38 mouse cellular contexts compared by ENCODE assay signal in genomic region chr15:102904946-102905345, GRCm38 (mm10). TPM values are rescaled to one million over a fixed set of nuclear protein-coding genes. Genes with fewer than 3 reads are reported as not detected.
"Had no signal": no experiment of that assay in that cellular context is flagged by ENCODE, and none has a peak within 500 bp of the region (broad histone marks: within the 10 kb centered on the region; RNA-seq: fewer than 3 reads in every experiment).

No protein-coding gene starts in this region.

- H3K4me2 ChIP-seq: heart, embryonic 12.5 days; hindbrain, embryonic 12.5 days; hindbrain, embryonic 14.5 days; kidney, embryonic 15.5 days; limb, embryonic 12.5 days; liver, embryonic 13.5 days had no signal

- H3K4me1 ChIP-seq: heart, embryonic 10.5 days; hindbrain, embryonic 10.5 days; hindbrain, embryonic 12.5 days; kidney, embryonic 15.5 days; limb, embryonic 10.5 days; limb, embryonic 12.5 days; liver, embryonic 13.5 days had no signal

- H3K36me3 ChIP-seq: heart, embryonic 10.5 days; heart, embryonic 12.5 days; hindbrain, embryonic 10.5 days; hindbrain, embryonic 12.5 days; kidney, embryonic 15.5 days; limb, embryonic 10.5 days; limb, embryonic 12.5 days; liver, embryonic 13.5 days had no signal

- H3K9me3 ChIP-seq: heart, embryonic 10.5 days; heart, embryonic 12.5 days; hindbrain, embryonic 10.5 days; hindbrain, embryonic 12.5 days; kidney, embryonic 15.5 days; limb, embryonic 10.5 days; limb, embryonic 12.5 days; liver, embryonic 13.5 days had no signal

- ATAC-seq: hindbrain, postnatal 0 days; intestine, embryonic 16.5 days had no signal

- DNase-seq: gastrocnemius, postnatal 10 days; gastrocnemius, postnatal 25 days; heart, adult 18-20 months; heart, postnatal 10 days; heart, postnatal 4 days; kidney, adult 11 months; kidney, adult 2 months; kidney, adult 9 months; kidney, postnatal 14 days; kidney, postnatal 36 days; liver; liver, embryonic 13.5 days had no signal

- H3K9ac ChIP-seq: heart, embryonic 12.5 days; hindbrain, embryonic 12.5 days; hindbrain, embryonic 14.5 days; kidney, embryonic 15.5 days; limb, embryonic 12.5 days; liver, embryonic 13.5 days had no signal

- H3K27ac ChIP-seq: heart, embryonic 10.5 days; hindbrain, embryonic 10.5 days; hindbrain, embryonic 12.5 days; hindbrain, embryonic 14.5 days; hindbrain, postnatal 0 days; kidney, embryonic 15.5 days; kidney, postnatal 0 days; layer of hippocampus, adult 2 months; left cerebral cortex, adult 2 months; limb, embryonic 10.5 days; limb, embryonic 12.5 days; liver, embryonic 13.5 days had no signal

- H3K4me3 ChIP-seq: heart, embryonic 10.5 days; heart, embryonic 12.5 days; hindbrain, embryonic 10.5 days; hindbrain, embryonic 12.5 days; kidney, embryonic 15.5 days; layer of hippocampus, adult 2 months; left cerebral cortex, adult 2 months; limb, embryonic 10.5 days; limb, embryonic 12.5 days; liver, embryonic 13.5 days had no signal

RNA-seq across cellular contexts. Expression of gene Hoxc13, which starts 16.0 kb away (rescaled TPM):
- total RNA-seq: gastrocnemius, adult 18-20 months; gastrocnemius, postnatal 10 days; gastrocnemius, postnatal 25 days; gastrocnemius, postnatal 4 days; granulocyte monocyte progenitor cell, adult 5-6 weeks; heart, adult 18-20 months; heart, adult 8-10 months; heart, postnatal 10 days; heart, postnatal 25 days; heart, postnatal 4 days; hindbrain, postnatal 0 days; layer of hippocampus, adult 2 months; layer of hippocampus, postnatal 10 days; layer of hippocampus, postnatal 25 days; left cerebral cortex, adult 2 months; left cerebral cortex, postnatal 14 days; left cerebral cortex, postnatal 36 days had no signal
- polyA plus RNA-seq: heart, embryonic 10.5 days; heart, embryonic 14.5 days; heart, embryonic 16.5 days; hindbrain, embryonic 14.5 days; hindbrain, postnatal 0 days; intestine, embryonic 14.5 days; intestine, embryonic 16.5 days; kidney, adult 2 months; kidney, embryonic 15.5 days; large intestine, adult 2 months; liver, embryonic 13.5 days had no signal

RNA-seq across cellular contexts. Expression of gene Hoxc12, which starts 31.6 kb away (rescaled TPM):
- total RNA-seq: gastrocnemius, adult 18-20 months; gastrocnemius, postnatal 10 days; gastrocnemius, postnatal 25 days; gastrocnemius, postnatal 4 days; granulocyte monocyte progenitor cell, adult 5-6 weeks; heart, adult 18-20 months; heart, adult 8-10 months; heart, postnatal 10 days; heart, postnatal 25 days; heart, postnatal 4 days; hindbrain, postnatal 0 days; layer of hippocampus, adult 2 months; layer of hippocampus, postnatal 10 days; layer of hippocampus, postnatal 25 days; left cerebral cortex, adult 2 months; left cerebral cortex, postnatal 14 days; left cerebral cortex, postnatal 36 days had no signal
- polyA plus RNA-seq: heart, embryonic 10.5 days; heart, embryonic 12.5 days; heart, embryonic 14.5 days; heart, embryonic 16.5 days; hindbrain, embryonic 10.5 days; hindbrain, embryonic 12.5 days; hindbrain, embryonic 14.5 days; hindbrain, postnatal 0 days; intestine, embryonic 14.5 days; intestine, embryonic 16.5 days; kidney, adult 2 months; kidney, embryonic 15.5 days; kidney, postnatal 0 days; large intestine, adult 2 months; liver, embryonic 13.5 days had no signal

RNA-seq across cellular contexts. Expression of gene Hoxc11, which starts 49.3 kb away (rescaled TPM):
- total RNA-seq: granulocyte monocyte progenitor cell, adult 5-6 weeks; heart, adult 18-20 months; heart, adult 8-10 months; heart, postnatal 10 days; heart, postnatal 25 days; heart, postnatal 4 days; hindbrain, postnatal 0 days; layer of hippocampus, adult 2 months; layer of hippocampus, postnatal 10 days; layer of hippocampus, postnatal 25 days; left cerebral cortex, adult 2 months; left cerebral cortex, postnatal 14 days; left cerebral cortex, postnatal 36 days had no signal
- polyA plus RNA-seq: heart, embryonic 10.5 days; heart, embryonic 12.5 days; heart, embryonic 14.5 days; heart, embryonic 16.5 days; hindbrain, embryonic 10.5 days; hindbrain, embryonic 12.5 days; hindbrain, embryonic 14.5 days; hindbrain, postnatal 0 days; large intestine, adult 2 months; liver, embryonic 13.5 days had no signal
